ENCODE assay signal across 8 mouse cellular contexts in genomic region chr16:89765470-89765869, GRCm38 (mm10).
A peak's percentile ranks its signal among the peaks of the same experiment; 100 is the strongest.
DNase-seq lines count a peak whose midpoint lies in the region; ATAC-seq and TF ChIP-seq lines count a peak whose summit lies in the region.

No protein-coding gene starts in this region.

- no peak for ATAC-seq in heart, postnatal 0 days (ENCODE audit: insufficient read depth, low read depth)
- no peak for ATAC-seq in heart, embryonic 11.5 days (replicated peaks; ENCODE audit: insufficient number of reproducible peaks, low FRiP score, low TSS enrichment)
- ATAC-seq in embryonic facial prominence, embryonic 14.5 days (ENCODE audit: low read depth): no peak
- peak; percentile 82 for ATAC-seq in megakaryocyte progenitor cell, adult 5-6 weeks (replicated peaks; ENCODE audit: poor library complexity)

- 0 out of 2 replicates have a peak, but pooled peaks cover 3% of the 10 kb centered on the region for H3K27me3 ChIP-seq in heart, postnatal 0 days (ENCODE audit: control insufficient read depth, insufficient read depth, low read length)
- H3K27me3 ChIP-seq in heart, embryonic 11.5 days (ENCODE audit: control insufficient read depth, insufficient read depth, low read length): no peaks in the 10 kb centered on the region
- H3K27me3 ChIP-seq in embryonic facial prominence, embryonic 14.5 days (replicated peaks; ENCODE audit: control insufficient read depth, insufficient read depth, low read length): no peaks in the 10 kb centered on the region

- no peak overlapping the region for H3K27ac ChIP-seq in heart, postnatal 0 days (ENCODE audit: low read depth)
- no peak overlapping the region for H3K27ac ChIP-seq in heart, embryonic 11.5 days (ENCODE audit: low read depth, low read length)
- H3K27ac ChIP-seq in embryonic facial prominence, embryonic 14.5 days (replicated peaks; ENCODE audit: low read depth, low read length): no peak overlapping the region

- H3K9ac ChIP-seq in heart, postnatal 0 days (replicated peaks; ENCODE audit: low read depth, low read length): no peak overlapping the region
- H3K9ac ChIP-seq in heart, embryonic 11.5 days (ENCODE audit: low read depth, low read length): no peak overlapping the region
- no peak overlapping the region for H3K9ac ChIP-seq in embryonic facial prominence, embryonic 14.5 days (ENCODE audit: low read depth, low read length)

- H3K4me2 ChIP-seq in heart, postnatal 0 days (ENCODE audit: low read depth, low read length): no peak overlapping the region
- H3K4me2 ChIP-seq in heart, embryonic 11.5 days: no peak overlapping the region
- H3K4me2 ChIP-seq in embryonic facial prominence, embryonic 14.5 days (ENCODE audit: low read depth, low read length): no peak overlapping the region

- H3K36me3 ChIP-seq in heart, postnatal 0 days (replicated peaks; ENCODE audit: control insufficient read depth, insufficient read depth, low read length): no peaks in the 10 kb centered on the region
- H3K36me3 ChIP-seq in heart, embryonic 11.5 days (ENCODE audit: control insufficient read depth, insufficient read depth, low read length): no peaks in the 10 kb centered on the region
- H3K36me3 ChIP-seq in embryonic facial prominence, embryonic 14.5 days (ENCODE audit: control insufficient read depth, insufficient read depth, low read length): no peaks in the 10 kb centered on the region

- DNase-seq in heart, postnatal 0 days (ENCODE audit: low spot score): peak; percentile 39
- peak; percentile 39 for DNase-seq in right cerebral cortex, postnatal 14 days
- no peak for DNase-seq in right cerebral cortex, postnatal 36 days (ENCODE audit: low spot score in 2 of 2)
- peak; percentile 49 for DNase-seq in embryonic facial prominence, embryonic 14.5 days (ENCODE audit: low spot score)
- no peak for DNase-seq in urinary bladder, postnatal 36 days (ENCODE audit: low spot score in 2 of 2)
- DNase-seq in ovary, adult 18-20 months (ENCODE audit: low spot score): no peak

- H3K4me1 ChIP-seq in heart, postnatal 0 days (ENCODE audit: control insufficient read depth, insufficient read depth): no peaks in the 10 kb centered on the region
- no peaks in the 10 kb centered on the region for H3K4me1 ChIP-seq in heart, embryonic 11.5 days (ENCODE audit: control insufficient read depth, insufficient read depth, low read length)
- H3K4me1 ChIP-seq in embryonic facial prominence, embryonic 14.5 days (ENCODE audit: control insufficient read depth, insufficient read depth, low read length): no peaks in the 10 kb centered on the region

- peak; percentile 71 for TF ChIP-seq CTCF in heart, postnatal 0 days (IDR thresholded peaks at IDR 0.05; ENCODE audit: low read depth)

- TF ChIP-seq EP300 in heart, postnatal 0 days (IDR thresholded peaks at IDR 0.05; ENCODE audit: low read depth): no peak

- WGBS in heart, postnatal 0 days: 10% methylated on average over 8 of the region's 8 CpGs
- WGBS in heart, embryonic 11.5 days (ENCODE audit: insufficient replicate concordance): 14% methylated on average over 8 of the region's 8 CpGs
- WGBS in embryonic facial prominence, embryonic 14.5 days: 11% methylated on average over 8 of the region's 8 CpGs

- H3K4me3 ChIP-seq in heart, postnatal 0 days (ENCODE audit: low read depth, low read length): no peak overlapping the region
- no peak overlapping the region for H3K4me3 ChIP-seq in heart, embryonic 11.5 days (ENCODE audit: low read depth, low read length)
- H3K4me3 ChIP-seq in embryonic facial prominence, embryonic 14.5 days (ENCODE audit: low read depth, low read length): no peak overlapping the region

- H3K9me3 ChIP-seq in heart, postnatal 0 days (replicated peaks; ENCODE audit: control insufficient read depth, low read length): peaks cover 17% of the 10 kb centered on the region
- H3K9me3 ChIP-seq in heart, embryonic 11.5 days (replicated peaks; ENCODE audit: control insufficient read depth, low read length): peaks cover 10% of the 10 kb centered on the region
- H3K9me3 ChIP-seq in embryonic facial prominence, embryonic 14.5 days (ENCODE audit: control insufficient read depth, low read length): peaks cover 14% of the 10 kb centered on the region

Comparison
In these comparisons a context has a peak if more than half of its experiments do, and no peak if none do; other contexts are left out.
1. DNase-seq: peak in heart, postnatal 0 days (single experiment), right cerebral cortex, postnatal 14 days (single experiment) and embryonic facial prominence, embryonic 14.5 days (single experiment); none in right cerebral cortex, postnatal 36 days (0 of 2), urinary bladder, postnatal 36 days (0 of 2) and ovary, adult 18-20 months (single experiment).